ENCODE assay signal across 27 mouse cellular contexts in the genomic region with DNA sequence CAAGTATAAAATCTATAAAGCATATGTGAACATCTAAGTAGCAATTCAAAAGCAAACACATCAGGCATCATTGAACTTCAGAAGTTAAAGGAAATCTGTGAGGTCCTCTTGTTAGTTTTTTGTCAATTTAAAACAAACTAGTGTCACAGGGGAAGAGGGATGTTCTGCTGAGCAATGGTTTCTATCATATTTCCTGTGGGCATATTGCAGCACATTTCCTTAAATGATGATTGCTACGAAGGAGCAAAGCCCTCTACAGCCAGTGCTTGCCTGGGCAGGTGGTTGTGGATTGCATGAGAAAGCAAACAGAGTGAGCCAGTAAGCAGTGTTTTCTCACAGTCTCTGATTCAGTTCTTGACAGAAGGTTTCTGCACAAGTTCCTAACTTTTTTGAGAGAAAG.
"Had no signal": no experiment of that assay in that cellular context is flagged by ENCODE, and none has a peak within 500 bp of the region (broad histone marks: within the 10 kb centered on the region; RNA-seq: fewer than 3 reads in every experiment).

No protein-coding gene starts in this region.

- DNase-seq: cerebellum, adult 8-10 months; cerebellum, adult 9-10 months; cerebellum, adult 9-11 months; cerebellum, postnatal 10 days; cerebellum, postnatal 14 days; cerebellum, postnatal 25 days; cerebellum, postnatal 36 days; embryo, embryonic 11 days; forebrain, postnatal 0 days; gastrocnemius, adult 2 months; gastrocnemius, postnatal 10 days; gastrocnemius, postnatal 14 days; gastrocnemius, postnatal 25 days; gastrocnemius, postnatal 36 days; heart, adult 18-20 months; heart, adult 2 months had no signal

- H3K4me3 ChIP-seq: embryonic facial prominence, embryonic 10.5 days; embryonic facial prominence, embryonic 12.5 days; embryonic facial prominence, embryonic 13.5 days; embryonic facial prominence, embryonic 15.5 days; erythroblast, embryonic 14.5 days; forebrain, embryonic 10.5 days; forebrain, embryonic 12.5 days; forebrain, embryonic 13.5 days; forebrain, embryonic 15.5 days; gastrocnemius, adult 2 months; heart, adult 2 months had no signal

- H3K36me3 ChIP-seq: embryonic facial prominence, embryonic 12.5 days; forebrain, embryonic 12.5 days; forebrain, embryonic 15.5 days had no signal

- H3K9me3 ChIP-seq: embryonic facial prominence, embryonic 10.5 days; embryonic facial prominence, embryonic 12.5 days; embryonic facial prominence, embryonic 13.5 days; embryonic facial prominence, embryonic 15.5 days; forebrain, embryonic 10.5 days; forebrain, embryonic 12.5 days; forebrain, embryonic 13.5 days; forebrain, embryonic 15.5 days had no signal

- H3K4me1 ChIP-seq: embryonic facial prominence, embryonic 10.5 days; embryonic facial prominence, embryonic 12.5 days; embryonic facial prominence, embryonic 13.5 days; embryonic facial prominence, embryonic 15.5 days; forebrain, embryonic 10.5 days; forebrain, embryonic 12.5 days; forebrain, embryonic 13.5 days; forebrain, embryonic 15.5 days had no signal

- H3K27me3 ChIP-seq: embryonic facial prominence, embryonic 12.5 days; embryonic facial prominence, embryonic 13.5 days; embryonic facial prominence, embryonic 15.5 days; forebrain, embryonic 12.5 days; forebrain, embryonic 13.5 days; forebrain, embryonic 15.5 days had no signal

- ATAC-seq: forebrain, embryonic 13.5 days; forebrain, embryonic 14.5 days; forebrain, embryonic 15.5 days; forebrain, embryonic 16.5 days; forebrain, postnatal 0 days had no signal
